Mouse (Mus musculus) forebrain, embryonic 15.5 days (tissue): ENCODE results near the gene Map4k3. TPM values are rescaled to one million over a fixed set of nuclear protein-coding genes. Genes with fewer than 3 reads are reported as not detected.
A peak's percentile ranks its signal among the peaks of the same experiment; 100 is the strongest.

Experiments used
- ATAC-seq: fragments of 200-750 bp; cut with Nextera tagmentation; replicated peaks from 2 replicates; pipeline ENCODE4 v1.8.0; 2017; ENCODE audit warnings: mild to moderate bottlenecking, moderate TSS enrichment, moderate library complexity
- H3K27ac ChIP-seq: fragments of 300-500 bp; sonication (generic); replicated peaks from 2 replicates; pipeline ENCODE4 v1.5.1; 2015; ENCODE audit warnings: mild to moderate bottlenecking, inconsistent platforms
- H3K27me3 ChIP-seq: fragments of 300-500 bp; sonication (generic); 2 replicates; pipeline ENCODE4 v1.6.1; 2015; ENCODE audit warnings: inconsistent platforms
- H3K36me3 ChIP-seq: fragments of 300-500 bp; sonication (generic); 2 replicates; pipeline ENCODE4 v1.6.1; 2015; ENCODE audit warnings: mild to moderate bottlenecking, inconsistent platforms
- H3K4me1 ChIP-seq: fragments of 300-500 bp; sonication (generic); 2 replicates; pipeline ENCODE4 v1.6.1; 2015; ENCODE audit warnings: inconsistent platforms
- H3K4me2 ChIP-seq: fragments of 300-500 bp; sonication (generic); replicated peaks from 2 replicates; pipeline ENCODE4 v1.6.1; 2015; ENCODE audit warnings: mild to moderate bottlenecking, inconsistent platforms
- H3K4me3 ChIP-seq: fragments of 300-500 bp; sonication (generic); 2 replicates; pipeline ENCODE4 v1.5.1; 2015; ENCODE audit warnings: mild to moderate bottlenecking, inconsistent platforms
- H3K9ac ChIP-seq: fragments of 300-500 bp; sonication (generic); replicated peaks from 2 replicates; pipeline ENCODE4 v1.6.1; 2015; ENCODE audit warnings: mild to moderate bottlenecking, inconsistent platforms
- H3K9me3 ChIP-seq: fragments of 300-500 bp; sonication (generic); 2 replicates; pipeline ENCODE4 v1.6.1; 2016; ENCODE audit warnings: inconsistent platforms
- WGBS: fragments of 180-500 bp; shearing (Covaris S2); methylation state at CpG from one replicate; pipeline ENCODE4 v1.1.7; 2015; ENCODE audit warnings: mixed read lengths; 5-methylcytosine and 5-hydroxymethylcytosine counted together
- polyA plus RNA-seq: library from polyadenylated mRNA; unstranded; fragments of >200 nt; fragmentation: Nextera tagmentation; extraction: Ambion mirVana; gene quantifications from 2 replicates; pipeline ENCODE4 v1.2.1, GENCODE M21; 2015

Gene Map4k3
- polyA plus RNA-seq, 1 experiment from 2014 or later: 33.5 TPM

DNA sequence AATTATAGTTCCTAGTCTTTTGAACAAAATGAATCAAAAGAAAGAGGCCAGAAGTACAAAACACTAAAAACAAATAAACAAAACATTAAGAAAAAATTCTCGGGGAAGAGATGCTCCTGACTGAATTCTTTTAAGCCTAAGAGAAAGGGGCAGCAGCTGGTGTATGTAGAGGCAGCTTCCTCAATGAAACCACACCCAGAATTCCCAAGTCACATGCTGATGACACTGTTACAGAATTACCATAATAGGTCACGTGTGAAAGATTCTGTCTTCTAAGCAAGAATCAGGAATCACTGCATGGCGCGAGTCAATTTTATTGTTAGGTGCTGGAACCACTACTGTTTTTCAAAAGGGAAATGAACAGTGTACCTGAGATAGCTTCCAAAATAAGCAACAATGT, 64.7 kb downstream of the Map4k3 start:
- WGBS: 81% methylated on average over 4 of the region's 4 CpGs
- peaks cover 9% of the 10 kb centered on the region; the same call in 1 of the 2 replicates for H3K4me1 ChIP-seq
- no peak overlapping the region for H3K4me2 ChIP-seq
- H3K36me3 ChIP-seq: no peaks in the 10 kb centered on the region
- no peak overlapping the region for H3K9ac ChIP-seq
- H3K27me3 ChIP-seq: no peaks in the 10 kb centered on the region
- no peak overlapping the region for H3K27ac ChIP-seq
- no peaks in the 10 kb centered on the region for H3K9me3 ChIP-seq
- ATAC-seq: no peak
- H3K4me3 ChIP-seq: no peak overlapping the region

- Histone ChIP-seq H3K4me1 (peaks cover 9% of the 10 kb centered on the region; the same call in 1 of the 2 replicates), H3K4me2 (no peak overlapping the region), H3K4me3 (no peak overlapping the region), H3K27me3 (no peaks in the 10 kb centered on the region), H3K9ac (no peak overlapping the region), H3K9me3 (no peaks in the 10 kb centered on the region), H3K27ac (no peak overlapping the region), H3K36me3 (no peaks in the 10 kb centered on the region)
- 89% methylated on average over 7 of the region's 7 CpGs for WGBS
- ATAC-seq: no peak
Observed at GRCm38 (mm10) chr17:80662836-80663620, 65.3 kb downstream of the Map4k3 start.

- H3K27ac ChIP-seq: no peak overlapping the region
- no peak overlapping the region for H3K9ac ChIP-seq
- H3K4me1 ChIP-seq: peaks cover 9% of the 10 kb centered on the region; the same call in 1 of the 2 replicates
- no peaks in the 10 kb centered on the region for H3K27me3 ChIP-seq
- H3K4me3 ChIP-seq: no peak overlapping the region
- no peaks in the 10 kb centered on the region for H3K9me3 ChIP-seq
- H3K4me2 ChIP-seq: no peak overlapping the region
- H3K36me3 ChIP-seq: no peaks in the 10 kb centered on the region
- no peak for ATAC-seq
- 75% methylated on average over 3 of the region's 3 CpGs for WGBS
Observed at GRCm38 (mm10) chr17:80661896-80662295, 66.4 kb downstream of the Map4k3 start.

DNA sequence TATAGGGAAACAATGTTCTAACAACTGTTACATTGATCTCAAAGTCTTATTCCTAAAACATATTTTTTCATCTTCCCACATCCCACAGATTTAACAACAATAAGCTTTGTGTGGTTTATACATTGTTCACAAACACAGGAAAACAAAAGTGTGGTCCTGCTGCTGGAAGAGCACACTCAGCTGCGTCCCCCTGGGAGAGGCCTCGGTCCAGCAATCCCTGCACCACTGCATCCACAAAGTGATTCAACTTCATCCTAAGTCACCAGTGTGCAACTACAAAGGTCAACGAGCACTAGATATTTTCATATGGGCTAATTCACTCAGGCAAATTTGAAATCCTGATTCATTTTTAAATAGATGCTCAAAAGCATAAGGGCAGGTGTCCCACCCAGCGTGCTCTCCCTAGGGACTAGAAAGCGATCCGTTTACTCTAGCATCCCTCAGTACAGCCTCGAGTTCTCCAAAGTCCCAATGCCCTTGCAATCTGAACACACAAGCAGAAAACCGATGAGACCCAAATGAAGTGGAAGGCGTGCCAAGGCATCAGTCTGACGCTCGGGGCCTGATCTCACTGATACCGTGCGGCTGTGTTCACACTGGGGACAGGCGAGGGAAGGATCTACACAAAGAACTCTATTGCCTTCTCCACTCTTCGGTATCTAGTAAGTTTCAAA, 67.4 kb downstream of the Map4k3 start:
- ATAC-seq: no peak
- Histone ChIP-seq H3K9ac (no peak overlapping the region), H3K36me3 (no peaks in the 10 kb centered on the region), H3K4me2 (no peak overlapping the region), H3K27ac (peak overlapping the region; percentile 62), H3K4me3 (no peak overlapping the region), H3K4me1 (peaks cover 9% of the 10 kb centered on the region; the same call in 1 of the 2 replicates), H3K27me3 (no peaks in the 10 kb centered on the region), H3K9me3 (no peaks in the 10 kb centered on the region)
- WGBS: 66% methylated on average over 15 of the region's 15 CpGs

DNA sequence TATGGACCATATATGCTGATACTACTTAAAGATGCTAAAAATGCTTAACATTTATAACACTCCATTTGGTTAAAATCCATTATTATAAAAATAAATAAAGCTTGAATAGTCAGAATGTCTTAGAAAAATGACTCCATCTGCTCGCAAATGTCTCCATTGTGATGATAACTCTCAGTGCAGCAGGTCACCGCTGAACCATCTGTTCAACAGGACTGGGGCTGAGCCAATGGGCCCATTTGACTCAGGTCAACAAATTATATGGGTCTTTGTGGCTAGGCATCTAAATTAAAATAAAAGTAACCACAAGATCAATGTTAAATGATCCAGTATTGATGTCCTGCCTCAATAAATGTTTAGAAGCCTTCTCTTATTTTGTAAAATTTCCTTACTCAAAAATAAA, 68.1 kb downstream of the Map4k3 start:
- no peak overlapping the region for H3K4me3 ChIP-seq
- H3K4me1 ChIP-seq: peaks cover 9% of the 10 kb centered on the region; the same call in 1 of the 2 replicates
- H3K9me3 ChIP-seq: no peaks in the 10 kb centered on the region
- H3K4me2 ChIP-seq: no peak overlapping the region
- H3K9ac ChIP-seq: no peak overlapping the region
- no peak overlapping the region for H3K27ac ChIP-seq
- WGBS: 38% methylated on average over 2 of the region's 2 CpGs
- no peaks in the 10 kb centered on the region for H3K36me3 ChIP-seq
- ATAC-seq: no peak
- no peaks in the 10 kb centered on the region for H3K27me3 ChIP-seq

- Histone ChIP-seq H3K9me3 (no peaks in the 10 kb centered on the region), H3K9ac (no peak overlapping the region), H3K27ac (peak overlapping the region; percentile 78), H3K4me3 (no peak overlapping the region), H3K4me2 (no peak overlapping the region), H3K4me1 (peaks cover 9% of the 10 kb centered on the region; the same call in 1 of the 2 replicates), H3K27me3 (no peaks in the 10 kb centered on the region), H3K36me3 (no peaks in the 10 kb centered on the region)
- 74% methylated on average over 5 of the region's 5 CpGs for WGBS
- ATAC-seq: no peak; the same call in 1 of the 2 replicates
Observed at GRCm38 (mm10) chr17:80659821-80660220, 68.5 kb downstream of the Map4k3 start.

GRCm38 (mm10) chr17:80654323-80654722, 74.0 kb downstream of the Map4k3 start:
- no peaks in the 10 kb centered on the region for H3K27me3 ChIP-seq
- H3K36me3 ChIP-seq: peaks cover 15% of the 10 kb centered on the region
- H3K4me2 ChIP-seq: no peak overlapping the region
- ATAC-seq: no peak
- no peaks in the 10 kb centered on the region for H3K4me1 ChIP-seq
- H3K4me3 ChIP-seq: no peak overlapping the region
- 97% methylated on average over 3 of the region's 3 CpGs for WGBS
- no peak overlapping the region for H3K27ac ChIP-seq
- no peaks in the 10 kb centered on the region for H3K9me3 ChIP-seq
- no peak overlapping the region for H3K9ac ChIP-seq

DNA sequence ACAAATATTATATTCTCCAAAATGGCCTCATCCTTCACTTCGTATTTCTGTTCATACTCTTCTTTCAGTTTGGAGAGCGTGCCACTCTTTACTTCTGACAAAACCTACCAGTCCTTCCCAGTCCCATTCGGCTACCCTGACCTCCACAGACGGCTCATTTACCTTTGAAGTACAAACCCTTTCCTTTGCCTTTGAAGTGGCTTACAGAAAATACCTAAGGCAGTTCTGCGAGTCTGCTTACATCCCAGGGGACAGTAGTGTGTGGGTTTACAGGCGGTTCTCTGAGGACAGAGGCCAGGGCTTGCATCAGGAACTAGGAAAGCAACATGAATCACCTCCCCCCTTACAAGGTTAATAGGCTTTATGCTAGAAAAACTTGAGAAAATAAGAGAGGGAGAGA, 75.5 kb downstream of the Map4k3 start:
- H3K4me2 ChIP-seq: no peak overlapping the region
- H3K4me1 ChIP-seq: no peaks in the 10 kb centered on the region
- H3K27me3 ChIP-seq: no peaks in the 10 kb centered on the region
- ATAC-seq: no peak
- no peak overlapping the region for H3K27ac ChIP-seq
- H3K36me3 ChIP-seq: peaks cover 25% of the 10 kb centered on the region
- no peaks in the 10 kb centered on the region for H3K9me3 ChIP-seq
- WGBS: 80% methylated on average over 6 of the region's 6 CpGs
- no peak overlapping the region for H3K4me3 ChIP-seq
- H3K9ac ChIP-seq: no peak overlapping the region

GRCm38 (mm10) chr17:80646843-80647242, 81.4 kb downstream of the Map4k3 start:
- H3K9me3 ChIP-seq: no peaks in the 10 kb centered on the region
- H3K4me3 ChIP-seq: no peak overlapping the region
- peaks cover 43% of the 10 kb centered on the region for H3K36me3 ChIP-seq
- WGBS: 48% methylated on average over 5 of the region's 5 CpGs
- no peak overlapping the region for H3K27ac ChIP-seq
- no peak for ATAC-seq
- no peaks in the 10 kb centered on the region for H3K4me1 ChIP-seq
- H3K9ac ChIP-seq: no peak overlapping the region
- no peaks in the 10 kb centered on the region for H3K27me3 ChIP-seq
- no peak overlapping the region for H3K4me2 ChIP-seq

GRCm38 (mm10) chr17:80646131-80646530, 82.2 kb downstream of the Map4k3 start:
- Histone ChIP-seq H3K9ac (no peak overlapping the region), H3K36me3 (peaks cover 40% of the 10 kb centered on the region), H3K27me3 (no peaks in the 10 kb centered on the region), H3K27ac (no peak overlapping the region), H3K4me2 (no peak overlapping the region), H3K4me3 (no peak overlapping the region), H3K9me3 (no peaks in the 10 kb centered on the region), H3K4me1 (no peaks in the 10 kb centered on the region)
- WGBS: 85% methylated on average over 6 of the region's 6 CpGs
- no peak for ATAC-seq

GRCm38 (mm10) chr17:80645694-80646034, 82.6 kb downstream of the Map4k3 start:
- no peaks in the 10 kb centered on the region for H3K4me1 ChIP-seq
- H3K27me3 ChIP-seq: no peaks in the 10 kb centered on the region
- 98% methylated on average over 8 of the region's 8 CpGs for WGBS
- ATAC-seq: no peak
- no peaks in the 10 kb centered on the region for H3K9me3 ChIP-seq
- H3K4me3 ChIP-seq: no peak overlapping the region
- H3K36me3 ChIP-seq: peaks cover 38% of the 10 kb centered on the region
- no peak overlapping the region for H3K9ac ChIP-seq
- H3K27ac ChIP-seq: no peak overlapping the region
- no peak overlapping the region for H3K4me2 ChIP-seq

GRCm38 (mm10) chr17:80644983-80645693, 83.1 kb downstream of the Map4k3 start:
- WGBS: 95% methylated on average over 14 of the region's 14 CpGs
- Histone ChIP-seq H3K27me3 (no peaks in the 10 kb centered on the region), H3K4me2 (no peak overlapping the region), H3K9ac (no peak overlapping the region), H3K4me1 (no peaks in the 10 kb centered on the region), H3K27ac (no peak overlapping the region), H3K4me3 (no peak overlapping the region), H3K9me3 (no peaks in the 10 kb centered on the region), H3K36me3 (peaks cover 40% of the 10 kb centered on the region)
- no peak for ATAC-seq
